Mouse (Mus musculus): ENCODE data around the gene Olfr521. TPM values are rescaled to one million over a fixed set of nuclear protein-coding genes. Genes with fewer than 3 reads are reported as not detected.

Olfr521 gene
- not detected for polyA plus RNA-seq (2017; shearing (Covaris generic))

GRCm38 (mm10) chr7:99763207-99763606 lies at the start of gene Olfr521:
Olfr521 (plus strand) TSS chr7:99763507.

DNA sequence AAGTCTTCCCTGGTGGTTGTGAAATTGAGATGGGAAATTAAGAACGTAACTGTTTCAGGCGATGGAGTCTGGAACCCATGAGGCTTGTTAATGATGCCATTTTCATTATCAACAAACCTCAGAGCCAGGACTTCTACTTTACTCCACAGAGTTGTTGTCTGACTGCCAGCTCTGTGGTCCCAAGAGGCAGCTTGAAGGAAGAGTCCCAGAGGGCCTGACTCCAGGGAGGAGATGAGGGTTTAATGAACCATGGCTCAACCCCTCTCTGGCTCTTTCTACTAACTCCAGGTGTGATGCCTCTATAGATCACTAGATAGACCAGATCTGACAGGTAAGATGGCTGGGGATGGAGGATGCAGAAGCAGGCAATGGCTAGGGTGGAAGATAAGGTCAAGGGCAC lies 33.3 kb upstream of the Olfr521 start, which contains the start of gene Olfr520:
Gene Olfr520, plus strand, starts transcription at position 301 of the 400 bp plus-strand sequence.

Other genes starting within 250 kb of the Olfr521 start
- 21.7 TPM for gene Arrb1, start 228.0 kb upstream of the Olfr521 start, polyA plus RNA-seq (2017; shearing (Covaris generic))
- gene Tpbgl, start 136.4 kb upstream of the Olfr521 start, polyA plus RNA-seq (2017; shearing (Covaris generic)), result 1.7 TPM
- 0.34 TPM for gene Slco2b1, start 52.2 kb upstream of the Olfr521 start, polyA plus RNA-seq (2017; shearing (Covaris generic))
- gene Olfr520, start 33.2 kb upstream of the Olfr521 start, polyA plus RNA-seq (2017; shearing (Covaris generic)), result not detected
- 19.9 TPM for gene Neu3, start 64.9 kb downstream of the Olfr521 start, polyA plus RNA-seq (2017; shearing (Covaris generic))
- 0.17 TPM for gene Xrra1, start 95.6 kb downstream of the Olfr521 start, polyA plus RNA-seq (2017; shearing (Covaris generic))
- 453 TPM for gene Spcs2, start 100.0 kb downstream of the Olfr521 start, polyA plus RNA-seq (2017; shearing (Covaris generic))
- gene Rnf169, start 216.9 kb downstream of the Olfr521 start, polyA plus RNA-seq (2017; shearing (Covaris generic)), result 11.7 TPM
- not detected for gene Chrdl2, start 242.7 kb downstream of the Olfr521 start, polyA plus RNA-seq (2017; shearing (Covaris generic))

All from CD4-positive, CD25-positive, alpha-beta regulatory T cell (primary cell).